Mouse (Mus musculus): ENCODE measurements around the gene Arl6ip5.

The Arl6ip5 gene

DNA sequence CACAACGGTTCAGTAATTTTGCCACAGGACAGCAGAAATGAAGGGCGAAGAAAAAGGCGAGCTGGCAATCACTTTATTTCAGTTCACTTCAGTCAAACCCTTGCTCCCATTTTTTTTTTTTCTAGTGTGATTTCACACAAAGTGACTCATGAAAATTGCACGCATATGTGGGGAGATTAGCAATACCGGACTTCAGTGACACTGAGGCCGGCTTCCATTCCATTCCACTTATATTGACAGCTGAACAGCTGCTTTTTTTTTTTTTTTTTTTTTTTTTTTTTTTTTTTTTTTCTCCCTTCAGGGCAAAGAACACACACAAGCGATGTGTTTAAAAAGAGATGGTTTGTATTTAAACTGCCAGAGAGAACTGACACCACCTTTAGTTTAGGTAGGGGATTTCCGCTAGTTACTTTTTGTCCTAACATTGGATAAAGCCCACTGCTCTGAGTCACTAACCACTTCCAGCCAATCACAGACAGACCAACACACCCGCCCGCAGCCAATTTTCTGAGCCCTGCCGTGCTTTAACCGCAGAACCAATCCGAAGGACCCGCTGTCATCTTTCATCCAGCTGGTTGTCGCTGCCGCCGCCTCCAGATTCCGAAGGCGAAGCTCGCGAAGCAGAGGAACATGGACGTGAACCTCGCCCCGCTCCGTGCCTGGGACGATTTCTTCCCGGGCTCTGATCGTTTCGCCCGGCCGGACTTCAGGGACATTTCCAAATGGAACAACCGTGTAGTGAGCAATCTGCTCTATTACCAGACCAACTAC, at the start of gene Arl6ip5:
Arl6ip5 (plus strand) TSS at position 499 of the 771 bp plus-strand sequence.
- peak; percentile 95 for DNase-seq (ENCODE audit: low spot score)

DNA sequence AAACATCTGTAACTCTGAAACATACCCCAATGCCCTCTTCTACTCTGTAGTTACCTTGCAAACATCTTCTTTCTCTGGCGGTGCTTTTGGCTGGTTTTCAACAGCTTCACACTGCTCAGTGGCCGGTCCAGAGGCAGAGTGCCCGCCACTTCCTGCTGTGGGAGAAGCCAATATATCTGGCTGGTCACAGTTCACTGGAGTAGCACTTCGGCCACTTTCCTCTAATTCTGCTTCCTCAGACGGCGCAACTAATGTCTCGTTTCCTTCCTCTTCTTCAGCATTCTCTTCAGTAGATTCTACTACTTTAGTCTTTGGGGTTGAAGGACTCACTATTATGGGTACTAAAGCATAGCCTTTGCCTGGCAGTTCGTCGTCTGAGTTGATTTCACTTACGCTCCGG, 34.8 kb upstream of the Arl6ip5 start:
- no peak for DNase-seq (ENCODE audit: low spot score)

DNA sequence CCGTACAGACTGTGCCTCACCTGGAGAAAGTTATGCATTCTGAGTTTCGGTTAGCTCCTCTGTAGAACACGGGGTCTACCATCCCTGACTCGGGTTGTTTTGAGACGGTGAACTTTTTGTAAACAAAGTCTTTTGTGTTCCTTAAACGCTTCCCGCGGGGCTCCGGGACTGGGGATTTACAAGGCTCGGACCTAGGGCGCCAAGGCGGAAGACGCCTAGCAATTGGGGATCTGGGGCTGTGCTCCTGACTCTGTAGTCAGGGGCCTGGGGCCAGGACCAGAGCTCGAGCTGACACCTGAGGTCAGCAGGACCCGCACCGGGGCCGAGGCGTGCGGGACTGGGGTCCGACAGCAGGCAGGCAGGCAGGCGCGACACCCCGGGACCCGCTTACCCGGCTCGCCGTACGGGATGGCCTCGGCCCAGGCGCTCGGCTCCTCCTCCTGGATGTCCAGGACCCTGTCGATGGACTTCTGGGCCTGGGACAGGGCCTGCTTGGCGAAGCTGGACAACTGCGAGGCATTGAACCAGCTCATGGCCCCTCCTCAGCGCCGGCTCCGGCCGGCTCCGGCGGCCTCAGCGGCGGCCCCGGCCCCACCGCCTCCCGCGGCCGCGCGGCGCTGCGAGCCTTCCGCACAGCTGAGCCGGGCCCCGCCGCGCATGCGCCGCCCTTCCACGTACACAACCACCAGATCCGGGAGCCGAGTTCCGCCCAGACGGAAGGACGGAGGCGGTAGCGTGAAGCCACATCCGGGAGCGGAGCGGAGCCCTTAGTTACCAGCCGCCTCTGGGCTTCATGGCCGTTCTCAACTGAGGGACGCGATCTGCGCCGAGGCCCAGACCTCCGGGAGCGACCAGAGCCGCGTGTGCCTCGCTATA, 31.8 kb upstream of the Arl6ip5 start, which contains the start of gene Tmf1:
Tmf1 (minus strand) TSS at position 632 of the 876 bp plus-strand sequence.
- peak; percentile 96 for DNase-seq (ENCODE audit: low spot score)

DNA sequence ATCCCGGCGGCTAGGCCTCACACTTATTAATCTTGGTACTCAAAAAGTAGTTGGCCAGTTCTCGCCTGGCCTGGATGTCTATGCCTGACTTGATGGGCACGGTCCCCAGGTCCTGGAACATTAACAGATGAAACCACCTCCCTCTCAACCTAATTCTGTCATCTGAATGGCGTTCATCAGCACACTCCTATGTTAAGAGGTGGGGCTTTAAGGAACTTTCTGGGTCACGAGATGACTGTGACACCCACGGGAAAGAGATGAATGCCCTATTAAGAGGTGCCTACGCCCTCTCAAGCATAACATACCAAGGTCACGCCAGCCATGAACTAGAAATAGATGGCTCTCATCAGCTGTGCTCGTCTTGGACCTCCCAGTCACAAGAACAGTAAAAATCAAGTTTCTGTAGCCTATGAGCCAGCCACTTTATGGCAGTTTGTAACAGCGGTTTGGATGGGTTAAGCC, 31.1 kb upstream of the Arl6ip5 start:
- DNase-seq (ENCODE audit: low spot score), result no peak

DNA sequence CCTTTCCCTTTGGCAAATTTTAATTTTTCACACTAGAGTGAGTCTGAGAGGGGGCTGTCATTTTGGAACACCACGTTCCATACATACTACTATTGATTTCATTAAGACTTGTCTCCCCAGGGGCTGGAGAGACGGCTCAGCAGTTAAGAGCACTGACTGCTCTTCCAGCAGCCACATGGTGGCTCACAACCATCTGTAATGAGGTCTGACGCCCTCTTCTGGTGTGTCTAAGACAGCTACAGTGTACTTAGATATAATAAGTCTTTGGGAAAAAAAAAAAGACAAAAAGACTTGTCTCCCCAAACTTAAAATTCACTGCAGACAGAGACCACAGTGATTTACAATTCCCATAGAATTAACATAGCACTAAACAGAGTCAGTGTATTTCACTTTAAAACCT, 10.1 kb upstream of the Arl6ip5 start:
- no peak for DNase-seq (ENCODE audit: low spot score)

DNA sequence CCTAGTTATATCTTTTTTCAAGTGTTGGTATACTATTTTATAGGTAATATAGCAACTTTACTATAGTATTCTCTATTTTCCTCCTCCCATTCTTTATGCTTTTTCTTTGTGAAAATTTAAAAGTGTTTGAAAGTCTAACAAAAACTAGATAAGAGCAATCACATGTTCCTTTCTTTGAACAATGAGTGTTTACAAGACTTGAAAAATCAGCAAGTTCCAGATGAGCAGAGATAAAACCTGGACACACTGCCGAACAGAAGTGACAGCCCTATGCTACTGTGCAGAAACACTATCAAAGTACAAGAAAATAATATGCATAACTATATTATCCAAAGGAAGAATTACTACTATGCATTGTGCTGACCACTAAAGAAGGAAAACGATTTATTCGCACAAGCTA, 8.0 kb upstream of the Arl6ip5 start:
- no peak for DNase-seq (ENCODE audit: low spot score)

DNA sequence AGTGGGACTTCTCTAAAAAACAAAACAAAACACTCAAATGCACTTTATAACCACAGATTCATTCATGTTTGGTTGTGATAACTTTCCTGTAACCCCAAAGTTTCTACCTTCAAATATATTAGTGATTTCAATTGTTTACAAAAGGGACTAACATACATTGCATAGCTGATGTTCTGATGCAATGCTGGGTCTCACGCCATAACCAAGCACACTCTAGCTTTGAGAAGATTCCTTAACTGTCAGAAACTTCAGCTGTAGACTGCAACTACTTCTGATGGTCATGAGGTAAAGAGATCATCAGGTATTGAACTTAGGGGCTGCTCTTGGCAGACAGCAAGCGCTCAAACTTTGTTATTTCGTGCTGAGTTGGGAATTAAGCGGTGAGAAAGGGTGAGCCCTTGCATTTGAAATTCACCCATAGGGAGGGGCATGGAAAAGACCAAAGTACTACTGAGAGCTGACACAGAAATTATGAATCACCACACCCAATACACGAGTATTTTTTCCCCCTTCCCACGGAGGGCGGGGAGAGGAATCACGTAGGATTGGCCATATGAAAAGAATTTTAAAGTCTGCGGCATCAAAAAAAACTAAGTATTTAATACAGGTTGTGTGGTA, 6.1 kb upstream of the Arl6ip5 start:
- peak; percentile 16 for DNase-seq (ENCODE audit: low spot score)

DNA sequence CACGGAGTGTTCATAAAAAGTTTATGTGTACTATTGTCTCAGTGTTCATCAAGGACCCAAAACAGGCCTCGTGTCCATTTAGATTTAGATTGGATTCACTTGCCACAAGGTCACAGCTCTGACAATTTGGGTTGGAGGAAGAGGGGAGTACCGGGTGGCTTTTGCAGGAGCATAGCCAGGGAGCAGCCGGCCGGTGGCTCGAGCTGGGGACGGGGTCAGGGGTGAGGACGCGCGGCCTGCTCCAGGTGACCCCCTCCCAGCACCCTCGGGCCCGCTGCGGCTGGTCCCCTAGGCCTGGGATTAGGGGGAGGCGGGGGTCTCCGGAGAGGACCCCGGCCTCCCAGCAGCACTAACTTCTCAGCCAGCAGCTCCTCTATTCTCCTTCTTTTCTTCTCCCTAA, 5.5 kb upstream of the Arl6ip5 start:
- DNase-seq (ENCODE audit: low spot score), result peak; percentile 47

DNA sequence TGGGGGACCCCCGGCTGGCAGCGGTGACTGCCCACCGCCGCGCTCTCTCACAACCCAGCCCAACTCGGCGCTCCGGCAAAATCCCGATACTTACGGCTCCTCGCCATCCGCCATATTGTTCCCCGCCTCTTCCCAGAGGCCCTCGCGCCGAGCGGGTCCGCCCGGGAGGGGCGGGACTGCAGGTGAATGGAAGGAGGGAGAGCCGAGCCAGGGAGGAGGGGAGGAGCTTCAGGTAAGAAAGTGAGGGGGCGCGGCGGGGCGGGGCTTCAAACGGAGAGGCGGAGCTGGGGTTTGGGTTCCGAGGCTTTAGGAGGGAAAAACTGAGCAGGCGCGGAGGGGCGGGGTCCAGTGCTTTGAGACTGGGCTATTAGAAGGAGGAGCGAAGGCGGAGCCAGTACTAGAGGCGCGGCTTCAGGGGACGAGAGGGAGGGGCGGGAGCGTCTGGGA, 5.0 kb upstream of the Arl6ip5 start, which contains the start of gene Uba3:
Uba3 (minus strand) TSS at position 209 of the 447 bp plus-strand sequence.
- DNase-seq (ENCODE audit: low spot score), result peak; percentile 100

DNA sequence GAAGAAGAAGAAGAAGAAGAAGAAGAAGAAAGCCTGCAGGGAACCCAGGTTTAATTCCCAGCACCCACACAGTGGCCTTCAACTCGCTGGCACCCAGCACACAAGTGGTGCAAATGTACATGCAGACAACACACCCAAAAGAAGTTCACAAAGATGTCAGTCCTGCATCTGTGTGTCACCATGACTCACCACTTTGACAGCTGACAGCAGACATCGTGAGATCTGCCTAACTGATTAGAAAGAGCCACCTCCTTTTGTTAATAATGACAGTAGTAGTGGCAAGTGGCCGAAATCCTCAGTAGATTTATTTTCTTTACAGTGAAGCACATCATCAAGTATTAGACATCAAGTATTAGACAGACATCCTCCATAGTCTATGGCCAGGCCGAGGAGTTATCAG, 3.4 kb upstream of the Arl6ip5 start:
- no peak for DNase-seq (ENCODE audit: low spot score)

DNA sequence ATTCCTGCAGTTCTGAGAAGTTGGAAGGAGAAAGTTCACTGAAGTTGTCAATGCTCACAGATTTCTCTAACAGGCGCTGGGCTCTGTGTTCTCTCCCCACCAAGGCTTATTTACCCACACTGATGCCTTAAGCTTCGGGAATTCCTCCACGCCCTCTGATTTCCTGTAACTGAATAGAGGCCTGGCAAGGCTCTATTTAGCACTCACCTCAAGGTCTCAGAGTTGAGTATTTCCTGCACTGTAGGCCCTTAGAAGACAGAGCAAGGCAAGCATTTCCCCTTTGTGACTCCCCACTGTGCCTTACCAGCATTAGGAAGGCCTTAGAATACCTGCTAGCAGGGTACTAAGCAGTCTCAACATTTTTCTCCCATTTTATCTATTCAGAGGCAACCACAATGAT, 2.1 kb upstream of the Arl6ip5 start:
- no peak for DNase-seq (ENCODE audit: low spot score)

DNA sequence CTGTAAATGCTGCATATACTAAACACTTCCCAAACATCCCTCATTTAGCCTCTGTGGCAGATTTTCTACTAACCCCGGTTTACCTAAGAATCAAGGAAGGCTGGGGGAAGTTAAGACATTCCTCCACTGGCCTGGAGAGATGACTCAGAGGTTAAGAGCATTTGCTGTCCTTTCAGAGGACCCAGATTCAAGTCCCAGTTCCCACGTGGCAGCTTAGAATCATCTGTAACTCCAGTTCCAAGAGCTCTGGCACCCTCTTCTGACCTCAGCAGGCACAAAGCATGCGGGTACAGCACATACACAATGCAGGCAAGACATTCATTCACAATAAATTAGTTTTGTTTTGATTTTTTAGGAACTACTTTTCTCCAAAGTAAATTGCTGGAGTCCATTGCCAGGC, 1.3 kb upstream of the Arl6ip5 start:
- DNase-seq (ENCODE audit: low spot score), result no peak

DNA sequence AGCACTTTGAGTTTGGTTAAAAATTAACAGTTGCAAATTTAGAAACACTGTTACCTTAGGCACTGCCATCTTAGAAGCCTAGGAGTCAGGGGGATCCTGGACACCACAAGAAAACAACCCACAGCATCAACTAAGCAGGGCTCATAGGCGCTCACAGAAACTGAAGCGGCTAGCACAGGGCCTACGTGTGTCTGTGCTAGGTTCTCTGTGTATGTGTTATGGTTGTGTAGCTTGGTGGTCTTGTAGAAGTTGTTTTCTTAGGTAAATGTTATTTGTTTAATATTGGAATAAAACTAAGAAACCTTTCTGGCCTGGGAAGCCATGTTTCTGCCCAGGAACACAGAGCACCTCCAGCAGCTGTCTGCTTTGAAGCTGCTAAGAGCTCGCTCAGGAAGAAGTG, 738 bp upstream of the Arl6ip5 start:
- no peak for DNase-seq (ENCODE audit: low spot score)

DNA sequence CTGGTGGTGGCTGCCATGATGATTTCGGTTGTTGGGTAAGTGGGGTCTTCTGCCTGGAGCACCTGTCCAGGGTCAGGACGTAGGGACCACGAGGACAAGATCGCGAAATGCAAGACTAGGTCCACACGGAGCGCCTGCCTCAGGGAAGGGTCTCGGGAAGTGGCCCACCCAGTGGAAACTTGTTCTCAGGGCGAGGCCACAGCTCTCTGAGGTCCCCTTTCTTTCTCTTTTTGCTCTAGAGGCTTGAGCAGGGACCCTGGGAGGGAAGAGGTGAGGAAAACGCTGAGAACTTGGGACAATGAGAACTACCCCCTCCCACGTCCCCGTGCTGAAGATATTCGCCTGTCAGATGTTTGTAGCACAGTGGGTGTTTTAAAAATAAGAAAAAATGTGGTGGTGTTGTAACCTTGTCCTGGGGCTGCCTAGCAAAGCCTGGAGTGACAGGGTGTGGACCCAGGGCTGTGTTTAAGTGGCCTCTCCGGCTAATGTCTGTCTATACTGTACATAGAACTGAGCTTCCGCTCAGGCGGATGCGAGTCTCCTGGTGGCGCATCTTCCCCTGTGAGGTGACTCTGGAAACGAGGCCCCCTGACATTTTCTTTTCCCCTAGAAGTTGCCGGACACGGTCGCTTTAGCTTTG, 593 bp downstream of the Arl6ip5 start:
- peak; percentile 43 for DNase-seq (ENCODE audit: low spot score)

DNA sequence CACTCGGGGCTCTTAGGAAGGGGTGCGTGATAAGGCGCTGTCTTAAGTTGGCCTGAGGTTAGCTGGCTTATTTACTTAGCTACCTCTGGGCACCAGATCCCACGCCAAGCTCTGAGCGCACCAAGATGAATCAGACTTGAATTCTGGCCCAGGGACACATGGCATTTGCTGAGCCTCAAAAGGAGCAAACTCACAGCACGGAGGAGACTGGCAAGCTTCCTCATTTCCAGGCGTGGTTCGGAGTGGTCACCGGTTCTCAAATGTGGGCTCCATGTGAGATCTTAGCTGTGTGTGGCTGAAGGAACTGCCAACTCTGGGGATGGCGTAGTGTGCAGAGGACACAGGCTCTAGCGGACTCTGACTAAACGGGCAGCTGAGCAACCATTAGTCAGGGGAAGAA, 1.5 kb downstream of the Arl6ip5 start:
- no peak for DNase-seq (ENCODE audit: low spot score)

DNA sequence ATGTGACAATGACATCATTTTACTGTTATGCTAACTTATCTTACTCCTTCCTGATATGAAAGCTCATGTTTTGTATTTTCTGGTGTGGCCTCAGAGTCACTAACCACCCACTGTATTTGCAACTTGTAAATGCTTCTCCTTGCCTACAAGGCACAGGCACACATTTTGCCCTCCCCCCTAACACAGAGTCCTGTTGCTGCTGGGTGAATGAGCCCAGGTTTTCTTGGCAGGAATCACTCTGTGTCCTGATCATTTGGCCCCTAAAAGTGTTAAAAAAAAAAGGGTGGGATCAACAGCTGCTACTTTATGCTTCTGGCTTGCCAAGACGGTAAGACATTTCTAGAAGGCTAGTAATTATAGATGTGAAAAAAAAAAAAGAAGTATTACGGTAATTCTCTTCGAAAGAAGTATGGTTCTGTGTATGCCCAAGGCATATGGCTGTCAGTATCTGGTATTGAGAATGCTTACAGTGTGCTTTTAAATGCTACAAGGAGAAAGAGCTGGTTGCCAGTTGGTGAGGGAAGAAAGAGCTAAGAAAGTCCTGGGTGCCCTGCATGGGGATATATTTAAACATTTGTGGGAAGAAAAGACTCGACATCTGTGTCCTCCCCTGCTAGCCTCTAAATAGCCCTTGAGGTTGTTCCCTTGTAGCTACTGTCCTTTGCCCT, 5.8 kb downstream of the Arl6ip5 start:
- no peak for DNase-seq (ENCODE audit: low spot score)

DNA sequence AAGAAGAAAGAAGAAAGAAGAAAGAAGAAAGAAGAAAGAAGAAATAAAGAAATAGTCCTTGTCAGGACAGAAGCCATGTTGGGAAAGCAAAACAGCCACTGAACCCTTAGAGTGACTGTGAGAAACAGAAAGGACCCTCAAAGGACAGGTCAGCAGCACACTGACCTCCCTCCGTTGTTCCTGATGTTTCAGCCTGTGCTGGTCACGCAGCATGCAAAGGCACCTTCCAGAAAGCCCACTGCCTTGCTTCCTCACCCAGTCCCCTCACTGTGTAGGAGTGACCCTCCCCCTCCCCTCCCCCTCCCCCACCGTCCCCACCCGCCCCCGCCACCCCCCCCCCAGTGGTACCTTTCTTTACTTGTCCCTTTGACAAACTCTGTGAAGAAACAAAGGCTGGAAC, 10.2 kb downstream of the Arl6ip5 start:
- DNase-seq (ENCODE audit: low spot score), result no peak

DNA sequence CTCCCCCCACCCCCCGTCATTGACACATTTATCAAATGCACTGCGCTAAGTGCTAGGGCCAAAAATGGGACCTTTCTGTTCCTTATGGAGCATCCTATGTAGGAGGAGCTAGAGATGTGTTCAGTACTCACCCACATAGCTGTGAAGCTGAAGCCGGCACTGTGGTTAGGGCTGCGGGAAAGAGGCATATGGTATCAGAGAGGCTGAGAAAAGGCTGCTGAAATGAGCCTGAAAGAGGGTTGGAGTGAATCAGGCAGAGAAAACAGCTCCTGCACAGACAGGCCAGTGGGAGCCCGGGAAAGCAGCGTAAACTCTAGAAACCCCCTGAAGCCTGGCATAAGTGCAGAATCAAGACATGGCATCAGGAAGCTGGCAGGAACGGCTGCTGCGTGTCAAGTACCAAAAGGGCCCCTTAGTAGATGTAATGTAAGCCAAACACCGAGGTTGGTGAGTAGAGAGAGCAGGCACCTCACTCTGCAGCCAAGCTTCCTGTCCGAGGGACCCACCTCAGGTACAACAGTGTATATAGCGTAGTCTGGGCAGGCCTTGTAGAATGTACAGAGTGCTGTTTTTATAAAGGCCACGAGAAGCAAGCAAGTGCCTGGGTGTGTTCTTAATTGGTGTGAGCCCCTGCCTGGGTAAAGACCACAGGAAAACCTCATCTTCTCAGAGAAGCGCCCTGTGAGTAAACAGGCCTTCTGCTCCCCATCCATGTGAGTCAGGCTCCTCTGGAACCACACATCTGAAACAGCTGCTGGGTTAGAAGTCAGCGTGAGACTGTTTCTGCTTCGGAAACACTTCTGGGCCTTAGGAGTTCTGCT, 10.9 kb downstream of the Arl6ip5 start:
- no peak for DNase-seq (ENCODE audit: low spot score)

DNA sequence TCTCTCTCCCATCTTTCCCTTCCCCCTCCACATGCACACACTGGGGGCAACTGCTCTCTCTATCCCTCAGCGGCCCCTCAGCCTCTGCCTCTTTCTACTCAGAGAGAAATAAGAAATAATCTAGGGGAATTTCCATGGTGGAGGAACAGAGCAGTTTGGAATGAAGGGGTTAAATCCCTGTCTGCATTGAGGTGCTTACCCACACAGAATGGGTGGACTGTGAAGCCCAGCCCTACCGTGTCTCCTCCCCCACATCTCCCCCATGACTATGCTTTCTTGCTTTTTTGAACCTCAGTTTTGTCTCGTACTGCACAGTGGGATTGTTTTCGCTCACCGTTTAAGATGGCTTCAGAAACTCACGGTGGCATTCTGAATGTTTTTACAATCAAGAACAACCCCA, 11.8 kb downstream of the Arl6ip5 start:
- no peak for DNase-seq (ENCODE audit: low spot score)

DNA sequence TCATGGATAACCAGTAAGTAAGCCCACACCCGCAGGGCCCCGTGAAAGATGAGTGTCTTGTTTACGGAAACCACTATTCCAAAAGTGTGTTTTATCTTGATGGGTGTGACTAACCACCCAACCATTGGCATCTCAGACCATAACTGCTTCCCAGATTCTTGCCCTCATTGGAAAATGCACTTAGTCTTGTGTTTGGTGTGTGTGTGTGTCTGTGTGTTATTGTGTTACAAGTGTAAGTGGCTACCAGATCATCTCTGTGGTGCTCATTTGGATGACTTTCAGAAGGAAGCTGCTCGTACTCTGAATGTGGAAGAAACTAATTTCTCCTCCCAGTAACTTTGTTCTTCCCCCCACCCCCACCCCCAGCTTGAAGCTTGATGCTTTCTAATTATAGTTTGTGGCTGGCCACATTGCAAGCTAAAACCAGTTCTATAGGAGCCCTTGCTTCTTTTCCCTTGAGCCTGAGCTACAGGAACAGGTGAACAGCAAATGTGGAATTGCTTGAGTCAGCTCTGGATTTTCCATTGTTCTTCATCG, 12.5 kb downstream of the Arl6ip5 start:
- no peak for DNase-seq (ENCODE audit: low spot score)

Measured in embryo, embryonic 10.5 days (tissue).